Mouse (Mus musculus): Measurements from ENCODE around the gene Hyal1. TPM values are rescaled to one million over a fixed set of nuclear protein-coding genes. Genes with fewer than 3 reads are reported as not detected.
A peak's percentile ranks its signal among the peaks of the same experiment; 100 is the strongest.

Gene Hyal1
- total and polyA plus RNA-seq, 3 experiments = 1.3 to 3.4 TPM; not detected in 1

GRCm38 (mm10) chr9:107550491-107551116 lies 26.1 kb upstream of the Hyal1 start:
- Histone ChIP-seq H3K79me2 (ENCODE audit: control insufficient read depth, insufficient read depth, low read length, poor library complexity) (peaks cover 18% of the 10 kb centered on the region), H3K9me3 (replicated peaks; ENCODE audit: insufficient read depth, low read length) (no peaks in the 10 kb centered on the region), H3K4me3 (ENCODE audit: control insufficient read depth in 1 of 2, insufficient read depth in 1 of 2, low read depth in 2 of 2, low read length in 2 of 2) (peak overlapping the region; percentile 47 to 55; a peak in 3 of 4 replicates), H3K36me3 (ENCODE audit: control insufficient read depth in 1 of 2, insufficient read depth in 2 of 2, low read length in 2 of 2) (peaks cover 0 to 15% of the 10 kb centered on the region in 2 experiments; a peak in 2 of 4 replicates), H3K9ac (ENCODE audit: control insufficient read depth, low read depth, low read length, poor library complexity, severe bottlenecking) (peak overlapping the region; percentile 67), H3K4me1 (ENCODE audit: control insufficient read depth in 1 of 2, insufficient read depth in 2 of 2, low read length in 2 of 2) (peaks cover 10 to 25% of the 10 kb centered on the region in 2 experiments), H3K27ac (ENCODE audit: control insufficient read depth, low read depth, low read length) (no peak overlapping the region), H3K27me3 (ENCODE audit: control insufficient read depth in 1 of 2, insufficient read depth in 2 of 2, low read length in 2 of 2) (no peaks in the 10 kb centered on the region)
- DNase-seq (ENCODE audit: low read depth, low spot score) = no peak
- TF ChIP-seq MAX (IDR thresholded peaks at IDR 0.05; ENCODE audit: low read length) = peak; percentile 53; the same call in 1 of the 2 replicates
- no peak for TF ChIP-seq MYB (IDR thresholded peaks at IDR 0.05; ENCODE audit: low read depth, low read length)

DNA sequence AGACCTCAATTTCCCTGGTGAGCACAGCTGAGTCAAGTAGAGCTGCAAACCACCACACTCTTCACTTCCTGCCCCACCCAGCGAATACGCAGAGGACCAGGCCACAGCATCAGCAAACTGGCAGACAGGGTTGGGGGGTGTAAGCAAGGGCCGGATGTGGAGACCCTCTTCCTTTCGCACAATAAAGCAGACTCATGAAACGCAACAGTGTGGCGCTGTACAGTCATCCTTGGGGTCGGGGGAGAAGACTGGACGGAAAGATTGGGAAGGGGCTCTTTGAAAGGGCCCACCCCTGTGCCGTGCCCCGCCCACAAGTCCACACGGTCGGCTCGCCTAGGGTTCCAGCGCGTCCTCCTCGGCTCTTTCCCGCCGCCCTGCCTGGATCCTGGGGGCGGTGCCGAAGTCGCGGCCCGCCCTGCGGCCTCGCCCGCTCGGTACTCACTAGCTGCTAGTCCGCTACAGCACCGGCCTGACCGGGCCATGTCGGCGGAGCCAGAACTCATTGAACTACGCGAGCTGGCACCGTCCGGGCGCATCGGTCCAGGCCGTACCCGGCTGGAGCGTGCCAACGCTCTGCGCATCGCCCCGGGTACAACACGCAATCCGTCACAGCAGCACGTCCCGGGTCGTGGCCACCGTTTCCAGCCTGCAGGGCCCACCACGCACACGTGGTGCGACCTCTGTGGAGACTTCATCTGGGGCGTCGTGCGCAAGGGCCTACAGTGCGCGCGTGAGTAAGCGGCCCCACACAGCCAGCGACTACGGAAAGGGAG lies 25.4 kb upstream of the Hyal1 start, which contains the start of gene Rassf1:
Gene Rassf1, plus strand, starts transcription at position 439 of the 773 bp plus-strand sequence.
- peak within 1 kb of the TSS; percentile 47 to 55 for H3K4me3 ChIP-seq (ENCODE audit: control insufficient read depth in 1 of 2, insufficient read depth in 1 of 2, low read depth in 2 of 2, low read length in 2 of 2)
- peak within 1 kb of the TSS; percentile 11; the same call in 1 of the 2 replicates for H3K27ac ChIP-seq (ENCODE audit: control insufficient read depth, low read depth, low read length)
- H3K4me1 ChIP-seq (ENCODE audit: control insufficient read depth in 1 of 2, insufficient read depth in 2 of 2, low read length in 2 of 2) = peaks cover 10 to 29% of the 10 kb centered on the region in 2 experiments
- no peaks in the 10 kb centered on the region for H3K9me3 ChIP-seq (replicated peaks; ENCODE audit: insufficient read depth, low read length)
- DNase-seq (ENCODE audit: low read depth, low spot score) = peak; percentile 80
- peaks cover 25% of the 10 kb centered on the region for H3K79me2 ChIP-seq (ENCODE audit: control insufficient read depth, insufficient read depth, low read length, poor library complexity)
- H3K36me3 ChIP-seq (ENCODE audit: control insufficient read depth in 1 of 2, insufficient read depth in 2 of 2, low read length in 2 of 2) = peaks cover 0 to 22% of the 10 kb centered on the region in 2 experiments; a peak in 2 of 4 replicates
- peak within 1 kb of the TSS; percentile 67 for H3K9ac ChIP-seq (ENCODE audit: control insufficient read depth, low read depth, low read length, poor library complexity, severe bottlenecking)
- TF ChIP-seq UBTF (IDR thresholded peaks at IDR 0.05; ENCODE audit: borderline replicate concordance, insufficient read depth, low read depth, low read length) (0 out of 2 replicates have a peak, but pooled peaks have one; percentile 35), USF2 (IDR thresholded peaks at IDR 0.05; ENCODE audit: borderline replicate concordance in 1 of 2, insufficient read depth in 1 of 2, low read depth in 1 of 2, low read length in 2 of 2) (no peak), GABPA (IDR thresholded peaks at IDR 0.05; ENCODE audit: low read depth, low read length) (no peak), TBP (IDR thresholded peaks at IDR 0.05; ENCODE audit: low read depth, low read length) (0 out of 2 replicates have a peak, but pooled peaks have one; percentile 17), NRF1 (IDR thresholded peaks at IDR 0.05; ENCODE audit: insufficient read depth, low read depth, low read length, poor library complexity, severe bottlenecking) (0 out of 2 replicates have a peak, but pooled peaks have one; percentile 22), MAZ (IDR thresholded peaks at IDR 0.05; ENCODE audit: low read depth, low read length) (no peak), TAL1 (IDR thresholded peaks at IDR 0.05; ENCODE audit: low read length) (no peak), ZC3H11A (IDR thresholded peaks at IDR 0.05; ENCODE audit: low read depth, low read length) (no peak), POLR2A (IDR thresholded peaks at IDR 0.05; ENCODE audit: control insufficient read depth in 1 of 2, insufficient read depth in 1 of 2, low read depth in 1 of 2, low read length in 2 of 2, poor library complexity in 1 of 2) (peak; percentile 54 to 55; a peak in 1 of 4 replicates), ELF1 (IDR thresholded peaks at IDR 0.05; ENCODE audit: low read depth, low read length) (peak; percentile 32; the same call in 1 of the 2 replicates), SIN3A (IDR thresholded peaks at IDR 0.05; ENCODE audit: low read length) (no peak; the same call in 1 of the 2 replicates), MXI1 (IDR thresholded peaks at IDR 0.05; ENCODE audit: low read depth, low read length) (peak; percentile 66), E2F4 (IDR thresholded peaks at IDR 0.05; ENCODE audit: borderline replicate concordance, low read depth, low read length) (no peak), MYC (IDR thresholded peaks at IDR 0.05; ENCODE audit: low read depth, low read length) (0 out of 2 replicates have a peak, but pooled peaks have one; percentile 11), ETS1 (IDR thresholded peaks at IDR 0.05; ENCODE audit: low read depth, low read length) (peak; percentile 72; the same call in 1 of the 2 replicates), MAX (IDR thresholded peaks at IDR 0.05; ENCODE audit: low read length) (peak; percentile 74)
- no peaks in the 10 kb centered on the region for H3K27me3 ChIP-seq (ENCODE audit: control insufficient read depth in 1 of 2, insufficient read depth in 2 of 2, low read length in 2 of 2)

Data from MEL (cell line).